Mouse (Mus musculus) colon, adult 2 months (tissue): ENCODE data around the gene Gm3250. TPM values are rescaled to one million over a fixed set of nuclear protein-coding genes. Genes with fewer than 3 reads are reported as not detected.

Experiments used
- polyA plus RNA-seq: library from polyadenylated mRNA; depleted of rRNA; stranded (reverse); fragments of >200 nt; gene quantifications from 2 replicates; pipeline ENCODE4 v1.2.3, GENCODE M21; 2012; rRNA removed

Gm3250 gene
- polyA plus RNA-seq = not detected in 2 replicates

DNA sequence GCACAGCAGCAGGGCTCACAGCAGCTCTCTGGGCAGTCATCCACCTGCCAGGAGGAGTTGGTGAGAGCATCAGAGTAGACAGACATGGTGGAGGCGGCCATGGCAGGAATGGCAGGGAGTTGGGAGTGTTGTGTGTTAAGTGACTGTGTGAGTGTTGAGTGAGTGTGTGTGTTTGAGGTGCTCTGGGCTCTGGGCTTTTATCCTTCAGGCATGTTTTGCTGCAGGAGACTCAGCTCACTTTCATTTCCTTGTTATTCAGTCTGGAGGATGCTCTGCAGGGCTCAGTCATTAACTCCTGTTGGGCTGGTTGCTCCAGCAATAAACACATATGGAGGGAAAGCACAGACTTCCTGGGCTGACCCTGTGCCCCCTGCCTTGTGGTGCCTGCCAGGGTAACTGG lies at the start of gene Gm3250:
Gene Gm3250 (minus strand): TSS at position 101 of the 400 bp plus-strand sequence.

DNA sequence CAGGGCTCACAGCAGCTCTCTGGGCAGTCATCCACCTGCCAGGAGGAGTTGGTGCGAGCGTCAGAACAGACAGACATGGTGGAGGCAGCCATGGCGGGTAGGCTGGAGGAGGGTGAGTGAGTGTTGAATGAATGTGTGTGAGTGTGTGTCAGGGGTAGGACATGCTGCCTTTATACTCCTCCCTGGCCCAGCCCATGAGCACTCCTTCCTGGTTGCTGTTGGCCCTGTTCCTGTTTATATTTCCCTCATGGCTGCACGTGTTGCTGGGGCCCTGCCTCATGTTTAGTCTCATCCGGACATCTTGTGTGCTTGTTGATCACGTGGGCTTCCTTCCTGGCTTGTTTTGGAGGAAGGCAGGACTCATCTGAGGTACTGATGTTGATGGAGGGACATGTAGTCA lies 44.6 kb upstream of the Gm3250 start, which contains the start of gene Krtap10-4:
Gene Krtap10-4 (minus strand): TSS at position 145 of the 400 bp plus-strand sequence.

DNA sequence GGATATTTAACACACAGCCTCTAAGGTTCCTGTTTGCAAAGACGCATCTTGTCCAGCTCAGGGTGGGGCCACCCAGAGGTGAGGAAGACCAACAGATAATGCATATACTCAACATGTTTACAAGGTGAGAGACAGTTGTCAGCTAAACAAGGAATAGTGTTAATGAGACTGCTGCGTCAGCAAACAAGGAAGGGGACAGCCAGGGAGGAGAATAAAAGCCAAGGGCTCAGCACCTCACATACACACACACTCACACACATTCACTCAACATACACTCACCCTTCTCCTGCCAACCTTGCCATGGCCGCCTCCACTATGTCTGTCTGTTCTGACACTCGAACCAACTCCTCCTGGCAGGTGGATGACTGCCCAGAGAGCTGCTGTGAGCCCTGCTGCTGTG lies 32.0 kb upstream of the Gm3250 start, which contains the start of gene Gm2696:
Gene Gm2696 (plus strand): TSS at position 301 of the 400 bp plus-strand sequence.

DNA sequence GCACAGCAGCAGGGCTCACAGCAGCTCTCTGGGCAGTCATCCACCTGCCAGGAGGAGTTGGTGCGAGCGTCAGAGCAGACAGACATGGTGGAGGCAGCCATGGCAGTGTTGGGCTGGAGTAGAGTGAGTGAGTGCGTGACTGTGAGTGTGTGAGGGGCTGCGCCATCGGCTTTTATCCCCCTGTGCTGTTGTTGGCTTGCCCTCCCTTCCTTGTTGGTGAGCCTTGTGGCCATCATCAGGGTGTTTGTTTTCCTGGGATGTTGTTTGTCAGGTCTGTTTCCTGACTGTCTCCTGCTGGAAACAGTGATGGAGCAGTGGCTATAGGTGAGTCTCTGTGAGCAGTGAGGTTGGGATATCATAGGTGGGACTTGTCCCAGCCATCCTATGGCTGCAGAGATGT lies 29.4 kb upstream of the Gm3250 start, which contains the start of gene Gm9507:
Gene Gm9507 (minus strand): TSS at position 101 of the 400 bp plus-strand sequence.

DNA sequence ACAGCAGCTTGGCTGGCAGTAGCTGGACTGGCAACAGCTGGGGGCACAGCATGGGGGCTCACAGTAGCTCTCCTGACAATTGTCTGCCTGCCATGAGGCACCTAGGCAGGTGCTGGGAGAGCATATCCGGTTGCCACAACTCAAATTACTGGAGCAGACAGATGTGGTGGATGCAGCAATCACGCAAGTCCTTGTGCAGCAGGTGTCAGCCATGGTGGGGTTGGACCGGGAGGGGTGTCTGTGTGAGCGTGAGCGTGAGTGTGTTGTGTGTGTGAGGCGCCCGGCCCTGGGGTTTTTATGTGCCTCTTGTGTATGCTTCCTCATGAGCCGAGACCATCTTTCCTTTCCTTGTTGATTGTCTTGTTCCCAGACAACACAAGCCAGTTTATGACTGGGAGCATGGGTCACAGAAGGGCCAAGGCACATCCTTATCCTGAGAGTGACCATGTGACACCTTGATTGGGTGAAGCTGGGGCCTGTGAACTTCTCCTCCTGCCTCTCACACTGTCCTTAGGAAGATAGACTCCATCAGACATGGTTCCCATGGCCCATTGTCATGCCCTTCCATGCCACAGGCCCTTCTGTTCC lies 16.7 kb upstream of the Gm3250 start, which contains the start of gene Gm19668:
Gene Gm19668 (minus strand): TSS at position 213 of the 588 bp plus-strand sequence.

DNA sequence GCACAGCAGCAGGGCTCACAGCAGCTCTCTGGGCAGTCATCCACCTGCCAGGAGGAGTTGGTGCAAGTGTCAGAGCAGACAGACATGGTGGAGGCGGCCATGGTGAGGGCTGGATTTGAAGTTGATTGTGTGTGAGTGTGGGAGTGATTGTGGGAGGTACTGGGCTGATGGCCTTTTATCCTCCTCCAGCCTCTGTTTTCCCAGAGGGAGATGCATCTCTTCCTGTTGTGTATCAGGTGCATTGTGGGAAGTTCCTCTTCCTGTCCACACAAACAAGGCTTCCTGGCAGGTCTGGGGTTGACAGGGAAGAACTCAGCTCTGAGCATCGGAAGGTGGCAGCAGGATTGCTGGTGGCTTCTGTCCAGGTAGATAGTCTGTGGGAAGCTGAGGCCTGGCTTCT lies 12.6 kb upstream of the Gm3250 start, which contains the start of gene Gm9639:
Gene Gm9639 (minus strand): TSS at position 101 of the 400 bp plus-strand sequence.

DNA sequence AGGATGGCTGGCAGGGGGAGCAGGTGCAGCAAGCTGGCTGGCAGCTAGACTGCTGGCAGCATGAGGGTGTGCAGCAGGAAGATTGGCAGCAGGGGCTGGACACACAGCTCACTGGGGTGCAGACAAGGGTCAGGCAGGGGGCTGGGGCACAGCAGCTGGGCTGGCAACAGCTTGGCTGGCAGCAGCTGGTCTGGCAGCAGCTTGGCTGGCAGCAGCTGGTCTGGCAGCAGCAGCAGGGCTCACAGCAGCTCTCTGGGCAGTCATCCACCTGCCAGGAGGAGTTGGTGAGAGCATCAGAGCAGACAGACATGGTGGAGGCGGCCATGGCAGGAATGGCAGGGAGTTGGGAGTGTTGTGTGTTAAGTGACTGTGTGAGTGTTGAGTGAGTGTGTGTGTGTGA lies 5.5 kb upstream of the Gm3250 start, which contains the start of gene Gm7137:
Gene Gm7137 (minus strand): TSS at position 325 of the 400 bp plus-strand sequence.

DNA sequence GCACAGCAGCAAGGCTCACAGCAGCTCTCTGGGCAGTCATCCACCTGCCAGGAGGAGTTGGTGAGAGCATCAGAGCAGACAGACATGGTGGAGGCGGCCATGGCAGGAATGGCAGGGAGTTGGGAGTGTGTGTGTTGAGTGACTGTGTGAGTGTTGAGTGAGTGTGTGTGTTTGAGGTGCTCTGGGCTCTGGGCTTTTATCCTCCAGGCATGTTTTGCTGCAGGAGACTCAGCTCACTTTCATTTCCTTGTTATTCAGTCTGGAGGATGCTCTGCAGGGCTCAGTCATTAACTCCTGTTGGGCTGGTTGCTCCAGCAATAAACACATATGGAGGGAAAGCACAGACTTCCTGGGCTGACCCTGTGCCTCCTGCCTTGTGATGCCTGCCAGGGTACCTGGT lies 5.5 kb downstream of the Gm3250 start, which contains the start of gene Gm7138:
Gene Gm7138 (minus strand): TSS at position 101 of the 400 bp plus-strand sequence.

DNA sequence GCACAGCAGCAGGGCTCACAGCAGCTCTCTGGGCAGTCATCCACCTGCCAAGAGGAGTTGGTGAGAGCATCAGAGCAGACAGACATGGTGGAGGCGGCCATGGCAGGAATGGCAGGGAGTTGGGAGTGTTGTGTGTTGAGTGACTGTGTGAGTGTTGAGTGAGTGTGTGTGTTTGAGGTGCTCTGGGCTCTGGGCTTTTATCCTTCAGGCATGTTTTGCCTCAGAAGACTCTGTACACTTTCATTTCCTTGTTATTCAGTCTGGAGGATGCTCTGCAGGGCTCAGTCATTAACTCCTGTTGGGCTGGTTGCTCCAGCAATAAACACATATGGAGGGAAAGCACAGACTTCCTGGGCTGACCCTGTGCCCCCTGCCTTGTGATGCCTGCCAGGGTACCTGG lies 11.1 kb downstream of the Gm3250 start, which contains the start of gene Gm3238:
Gene Gm3238 (minus strand): TSS at position 101 of the 400 bp plus-strand sequence.

DNA sequence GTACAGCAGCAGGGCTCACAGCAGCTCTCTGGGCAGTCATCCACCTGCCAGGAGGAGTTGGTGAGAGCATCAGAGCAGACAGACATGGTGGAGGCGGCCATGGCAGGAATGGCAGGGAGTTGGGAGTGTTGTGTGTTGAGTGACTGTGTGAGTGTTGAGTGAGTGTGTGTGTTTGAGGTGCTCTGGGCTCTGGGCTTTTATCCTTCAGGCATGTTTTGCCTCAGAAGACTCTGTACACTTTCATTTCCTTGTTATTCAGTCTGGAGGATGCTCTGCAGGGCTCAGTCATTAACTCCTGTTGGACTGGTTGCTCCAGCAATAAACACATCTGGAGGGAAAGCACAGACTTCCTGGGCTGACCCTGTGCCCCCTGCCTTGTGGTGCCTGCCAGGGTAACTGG lies 22.8 kb downstream of the Gm3250 start, which contains the start of gene Gm3233:
Gene Gm3233 (minus strand): TSS at position 101 of the 400 bp plus-strand sequence.

DNA sequence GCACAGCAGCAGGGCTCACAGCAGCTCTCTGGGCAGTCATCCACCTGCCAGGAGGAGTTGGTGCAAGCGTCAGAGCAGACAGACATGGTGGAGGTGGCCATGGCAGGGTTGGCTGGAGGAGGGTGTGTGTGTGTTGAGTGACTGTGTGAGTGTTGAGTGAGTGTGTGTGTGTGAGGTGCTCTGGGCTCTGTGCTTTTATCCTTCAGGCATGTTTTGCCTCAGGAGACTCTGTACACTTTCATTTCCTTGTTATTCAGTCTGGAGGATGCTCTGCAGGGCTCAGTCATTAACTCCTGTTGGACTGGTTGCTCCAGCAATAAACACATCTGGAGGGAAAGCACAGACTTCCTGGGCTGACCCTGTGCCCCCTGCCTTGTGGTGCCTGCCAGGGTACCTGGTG lies 31.1 kb downstream of the Gm3250 start, which contains the start of gene Gm9736:
Gene Gm9736 (minus strand): TSS at position 101 of the 400 bp plus-strand sequence.

DNA sequence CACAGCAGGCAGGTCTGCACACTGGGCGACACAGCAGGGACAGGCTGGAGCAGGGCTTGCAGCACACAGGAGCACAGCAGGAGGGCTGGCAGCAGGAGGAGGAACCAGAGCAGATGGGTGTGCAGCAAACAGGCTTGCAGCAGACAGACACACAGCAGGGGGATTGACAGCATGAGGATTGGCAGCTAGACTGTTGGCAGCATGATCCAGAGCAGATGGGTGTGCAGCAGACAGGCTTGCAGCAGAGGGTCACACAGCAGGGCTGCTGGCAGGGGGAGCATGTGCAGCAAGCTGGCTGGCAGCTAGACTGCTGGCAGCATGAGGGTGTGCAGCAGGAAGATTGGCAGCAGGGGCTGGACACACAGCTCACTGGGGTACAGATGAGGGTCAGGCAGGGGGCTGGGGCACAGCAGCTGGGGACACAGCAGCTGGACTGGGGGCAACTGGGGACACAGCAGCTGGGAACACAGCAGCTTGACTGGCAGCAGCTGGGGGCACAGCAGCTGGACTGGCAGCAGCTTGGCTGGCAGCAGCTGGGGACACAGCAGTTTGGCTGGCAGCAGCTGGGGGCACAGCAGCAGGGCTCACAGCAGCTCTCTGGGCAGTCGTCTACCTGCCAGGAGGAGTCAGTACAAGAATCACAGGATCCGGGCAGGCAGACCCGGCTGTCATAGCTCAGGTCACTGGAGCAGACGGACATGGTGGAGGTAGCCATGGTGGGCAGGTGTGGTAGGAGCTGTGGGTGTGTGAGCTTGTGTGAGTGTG lies 40.2 kb downstream of the Gm3250 start, which contains the start of gene Gm18596:
Gene Gm18596 (minus strand): TSS at position 715 of the 765 bp plus-strand sequence.

Other genes starting within 250 kb of the Gm3250 start
- gene Pttg1ip, start 200.8 kb downstream of the Gm3250 start, polyA plus RNA-seq = 210 and 211 TPM in 2 replicates
- gene Sumo3, start 176.4 kb downstream of the Gm3250 start, polyA plus RNA-seq = 233 and 246 TPM in 2 replicates
- not detected in 2 replicates for gene Gm49325, start 176.3 kb downstream of the Gm3250 start, polyA plus RNA-seq
- gene Ube2g2, start 160.3 kb downstream of the Gm3250 start, polyA plus RNA-seq = 34.4 and 39.8 TPM in 2 replicates
- gene Tspear, start 96.0 kb downstream of the Gm3250 start, polyA plus RNA-seq = 0.62 and 0.70 TPM in 2 replicates
- gene Gm19402, start 91.8 kb downstream of the Gm3250 start, polyA plus RNA-seq = not detected in 2 replicates
- not detected in 2 replicates for gene Gm9508, start 85.3 kb downstream of the Gm3250 start, polyA plus RNA-seq
- gene Gm10272, start 75.9 kb downstream of the Gm3250 start, polyA plus RNA-seq = not detected in 2 replicates
- gene Gm10024, start 71.1 kb downstream of the Gm3250 start, polyA plus RNA-seq = not detected in 2 replicates
- not detected in 2 replicates for gene Gm10142, start 66.7 kb downstream of the Gm3250 start, polyA plus RNA-seq
- not detected in 2 replicates for gene Krtap12-1, start 61.9 kb downstream of the Gm3250 start, polyA plus RNA-seq
- gene Gm10100, start 56.1 kb downstream of the Gm3250 start, polyA plus RNA-seq = not detected in 2 replicates
- gene Gm18596, start 39.9 kb downstream of the Gm3250 start, polyA plus RNA-seq = not detected in 2 replicates
- not detected in 2 replicates for gene Gm9736, start 31.2 kb downstream of the Gm3250 start, polyA plus RNA-seq
- not detected in 2 replicates for gene Gm3233, start 22.9 kb downstream of the Gm3250 start, polyA plus RNA-seq
- not detected in 2 replicates for gene Gm3238, start 11.2 kb downstream of the Gm3250 start, polyA plus RNA-seq
- gene Gm7138, start 5.6 kb downstream of the Gm3250 start, polyA plus RNA-seq = not detected in 2 replicates
- not detected in 2 replicates for gene Gm7137, start 5.7 kb upstream of the Gm3250 start, polyA plus RNA-seq
- gene Gm9639, start 12.5 kb upstream of the Gm3250 start, polyA plus RNA-seq = not detected in 2 replicates
- not detected in 2 replicates for gene Gm19668, start 16.6 kb upstream of the Gm3250 start, polyA plus RNA-seq
- not detected in 2 replicates for gene Gm9507, start 29.3 kb upstream of the Gm3250 start, polyA plus RNA-seq
- gene Gm2696, start 32.1 kb upstream of the Gm3250 start, polyA plus RNA-seq = not detected in 2 replicates
- not detected in 2 replicates for gene Krtap10-4, start 44.6 kb upstream of the Gm3250 start, polyA plus RNA-seq
- gene Krtap10-10, start 53.4 kb upstream of the Gm3250 start, polyA plus RNA-seq = not detected in 2 replicates
- gene Gm36176, start 64.3 kb upstream of the Gm3250 start, polyA plus RNA-seq = not detected in 2 replicates
- gene Gm10318, start 70.3 kb upstream of the Gm3250 start, polyA plus RNA-seq = not detected in 2 replicates
- gene Gm3285, start 79.4 kb upstream of the Gm3250 start, polyA plus RNA-seq = not detected in 2 replicates
- gene Lrrc3, start 120.0 kb upstream of the Gm3250 start, polyA plus RNA-seq = 7.3 and 8.4 TPM in 2 replicates
- gene Trpm2, start 188.0 kb upstream of the Gm3250 start, polyA plus RNA-seq = 1.2 and 1.9 TPM in 2 replicates
- gene 1810043G02Rik, start 196.0 kb upstream of the Gm3250 start, polyA plus RNA-seq = 44.0 and 48.6 TPM in 2 replicates
- gene Pfkl, start 227.5 kb upstream of the Gm3250 start, polyA plus RNA-seq = 165 and 180 TPM in 2 replicates